Mouse (Mus musculus): Measurements from ENCODE around the gene Grhl3. TPM values are rescaled to one million over a fixed set of nuclear protein-coding genes. Genes with fewer than 3 reads are reported as not detected.

Grhl3 gene
- polyA plus RNA-seq, 1 experiment from 2014 or later, result 0.99 TPM

GRCm38 (mm10) chr4:135544284-135544683 is 29.1 kb downstream of the Grhl3 start:
- Histone ChIP-seq H3K27me3 (ENCODE audit: control insufficient read depth, insufficient read depth, low read length) (no peaks in the 10 kb centered on the region), H3K9me3 (ENCODE audit: control insufficient read depth, low read length) (no peaks in the 10 kb centered on the region), H3K9ac (replicated peaks; ENCODE audit: low read depth, low read length) (no peak overlapping the region), H3K27ac (ENCODE audit: low read depth, low read length) (no peak overlapping the region), H3K4me3 (ENCODE audit: low read depth, low read length) (no peak overlapping the region), H3K4me1 (ENCODE audit: control insufficient read depth, insufficient read depth, low read length) (peaks cover 11% of the 10 kb centered on the region; the same call in 1 of the 2 replicates), H3K36me3 (ENCODE audit: control insufficient read depth, insufficient read depth, low read length) (no peaks in the 10 kb centered on the region), H3K4me2 (ENCODE audit: low read depth, low read length) (no peak overlapping the region)
- WGBS, result 87% methylated on average over 2 of the region's 2 CpGs
- ATAC-seq (ENCODE audit: low read depth), result no peak

- peak overlapping the region; percentile 50; the same call in 1 of the 2 replicates for H3K27ac ChIP-seq (ENCODE audit: low read depth, low read length)
- H3K4me2 ChIP-seq (ENCODE audit: low read depth, low read length), result no peak overlapping the region
- 37% methylated on average over 9 of the region's 9 CpGs for WGBS
- H3K9me3 ChIP-seq (ENCODE audit: control insufficient read depth, low read length), result no peaks in the 10 kb centered on the region
- ATAC-seq (ENCODE audit: low read depth), result peak; percentile 69; the same call in 1 of the 2 replicates
- H3K4me1 ChIP-seq (ENCODE audit: control insufficient read depth, insufficient read depth, low read length), result peaks cover 1% of the 10 kb centered on the region; the same call in 1 of the 2 replicates
- no peaks in the 10 kb centered on the region for H3K27me3 ChIP-seq (ENCODE audit: control insufficient read depth, insufficient read depth, low read length)
- H3K36me3 ChIP-seq (ENCODE audit: control insufficient read depth, insufficient read depth, low read length), result no peaks in the 10 kb centered on the region
- H3K4me3 ChIP-seq (ENCODE audit: low read depth, low read length), result no peak overlapping the region
- no peak overlapping the region for H3K9ac ChIP-seq (replicated peaks; ENCODE audit: low read depth, low read length)
Measured at GRCm38 (mm10) chr4:135540057-135540456, 33.4 kb downstream of the Grhl3 start.

GRCm38 (mm10) chr4:135539056-135539455 is 34.4 kb downstream of the Grhl3 start:
- H3K9me3 ChIP-seq (ENCODE audit: control insufficient read depth, low read length), result no peaks in the 10 kb centered on the region

GRCm38 (mm10) chr4:135535021-135535420 is 38.4 kb downstream of the Grhl3 start:
- no peaks in the 10 kb centered on the region for H3K27me3 ChIP-seq (ENCODE audit: control insufficient read depth, insufficient read depth, low read length)
- no peaks in the 10 kb centered on the region for H3K9me3 ChIP-seq (ENCODE audit: control insufficient read depth, low read length)
- no peaks in the 10 kb centered on the region for H3K36me3 ChIP-seq (ENCODE audit: control insufficient read depth, insufficient read depth, low read length)
- H3K4me1 ChIP-seq (ENCODE audit: control insufficient read depth, insufficient read depth, low read length), result no peaks in the 10 kb centered on the region; the same call in 1 of the 2 replicates
- ATAC-seq (ENCODE audit: low read depth), result no peak
- no peak overlapping the region for H3K4me2 ChIP-seq (ENCODE audit: low read depth, low read length)
- 98% methylated on average over 3 of the region's 3 CpGs for WGBS
- H3K9ac ChIP-seq (replicated peaks; ENCODE audit: low read depth, low read length), result no peak overlapping the region
- no peak overlapping the region for H3K4me3 ChIP-seq (ENCODE audit: low read depth, low read length)
- H3K27ac ChIP-seq (ENCODE audit: low read depth, low read length), result no peak overlapping the region

More at GRCm38 (mm10) chr4:135539056-135539455, 34.4 kb downstream of the Grhl3 start:
- WGBS, result 82% methylated on average over 12 of the region's 12 CpGs
- Histone ChIP-seq H3K36me3 (ENCODE audit: control insufficient read depth, insufficient read depth, low read length) (no peaks in the 10 kb centered on the region), H3K4me1 (ENCODE audit: control insufficient read depth, insufficient read depth, low read length) (no peaks in the 10 kb centered on the region), H3K27me3 (ENCODE audit: control insufficient read depth, insufficient read depth, low read length) (no peaks in the 10 kb centered on the region), H3K4me2 (ENCODE audit: low read depth, low read length) (no peak overlapping the region), H3K27ac (ENCODE audit: low read depth, low read length) (no peak overlapping the region), H3K4me3 (ENCODE audit: low read depth, low read length) (no peak overlapping the region), H3K9ac (replicated peaks; ENCODE audit: low read depth, low read length) (no peak overlapping the region)
- no peak for ATAC-seq (ENCODE audit: low read depth)

GRCm38 (mm10) chr4:135533001-135533400 is 40.4 kb downstream of the Grhl3 start:
- no peak overlapping the region for H3K4me3 ChIP-seq (ENCODE audit: low read depth, low read length)
- H3K27ac ChIP-seq (ENCODE audit: low read depth, low read length), result no peak overlapping the region
- H3K4me1 ChIP-seq (ENCODE audit: control insufficient read depth, insufficient read depth, low read length), result no peaks in the 10 kb centered on the region; the same call in 1 of the 2 replicates
- WGBS, result 76% methylated on average over 6 of the region's 6 CpGs
- no peak overlapping the region for H3K9ac ChIP-seq (replicated peaks; ENCODE audit: low read depth, low read length)
- no peak overlapping the region for H3K4me2 ChIP-seq (ENCODE audit: low read depth, low read length)
- no peak for ATAC-seq (ENCODE audit: low read depth)
- H3K36me3 ChIP-seq (ENCODE audit: control insufficient read depth, insufficient read depth, low read length), result no peaks in the 10 kb centered on the region
- no peaks in the 10 kb centered on the region for H3K27me3 ChIP-seq (ENCODE audit: control insufficient read depth, insufficient read depth, low read length)
- no peaks in the 10 kb centered on the region for H3K9me3 ChIP-seq (ENCODE audit: control insufficient read depth, low read length)

- Histone ChIP-seq H3K4me1 (ENCODE audit: control insufficient read depth, insufficient read depth, low read length) (no peaks in the 10 kb centered on the region; the same call in 1 of the 2 replicates), H3K9me3 (ENCODE audit: control insufficient read depth, low read length) (no peaks in the 10 kb centered on the region), H3K4me3 (ENCODE audit: low read depth, low read length) (no peak overlapping the region), H3K27ac (ENCODE audit: low read depth, low read length) (no peak overlapping the region), H3K27me3 (ENCODE audit: control insufficient read depth, insufficient read depth, low read length) (no peaks in the 10 kb centered on the region), H3K9ac (replicated peaks; ENCODE audit: low read depth, low read length) (no peak overlapping the region), H3K36me3 (ENCODE audit: control insufficient read depth, insufficient read depth, low read length) (no peaks in the 10 kb centered on the region), H3K4me2 (ENCODE audit: low read depth, low read length) (no peak overlapping the region)
- WGBS, result 45% methylated on average over 9 of the region's 9 CpGs
- no peak for ATAC-seq (ENCODE audit: low read depth)
Measured at GRCm38 (mm10) chr4:135531771-135532613, 41.4 kb downstream of the Grhl3 start.

- Histone ChIP-seq H3K9ac (replicated peaks; ENCODE audit: low read depth, low read length) (no peak overlapping the region), H3K4me1 (ENCODE audit: control insufficient read depth, insufficient read depth, low read length) (no peaks in the 10 kb centered on the region; the same call in 1 of the 2 replicates), H3K27me3 (ENCODE audit: control insufficient read depth, insufficient read depth, low read length) (no peaks in the 10 kb centered on the region), H3K27ac (ENCODE audit: low read depth, low read length) (no peak overlapping the region; the same call in 1 of the 2 replicates), H3K9me3 (ENCODE audit: control insufficient read depth, low read length) (no peaks in the 10 kb centered on the region), H3K4me2 (ENCODE audit: low read depth, low read length) (no peak overlapping the region), H3K36me3 (ENCODE audit: control insufficient read depth, insufficient read depth, low read length) (no peaks in the 10 kb centered on the region), H3K4me3 (ENCODE audit: low read depth, low read length) (no peak overlapping the region)
- WGBS, result 77% methylated on average over 9 of the region's 9 CpGs
- ATAC-seq (ENCODE audit: low read depth), result no peak
Measured at GRCm38 (mm10) chr4:135531236-135531635, 42.2 kb downstream of the Grhl3 start.

GRCm38 (mm10) chr4:135530270-135530669 is 43.2 kb downstream of the Grhl3 start:
- H3K4me3 ChIP-seq (ENCODE audit: low read depth, low read length), result no peak overlapping the region
- H3K9me3 ChIP-seq (ENCODE audit: control insufficient read depth, low read length), result no peaks in the 10 kb centered on the region

GRCm38 (mm10) chr4:135526039-135526710 is 47.3 kb downstream of the Grhl3 start:
- no peaks in the 10 kb centered on the region for H3K27me3 ChIP-seq (ENCODE audit: control insufficient read depth, insufficient read depth, low read length)
- H3K4me1 ChIP-seq (ENCODE audit: control insufficient read depth, insufficient read depth, low read length), result no peaks in the 10 kb centered on the region; the same call in 1 of the 2 replicates
- H3K9ac ChIP-seq (replicated peaks; ENCODE audit: low read depth, low read length), result no peak overlapping the region; the same call in 1 of the 2 replicates
- no peak overlapping the region for H3K27ac ChIP-seq (ENCODE audit: low read depth, low read length)
- no peak overlapping the region for H3K4me3 ChIP-seq (ENCODE audit: low read depth, low read length)
- no peak overlapping the region for H3K4me2 ChIP-seq (ENCODE audit: low read depth, low read length)
- WGBS, result 19% methylated on average over 14 of the region's 14 CpGs
- ATAC-seq (ENCODE audit: low read depth), result peak; percentile 38; the same call in 1 of the 2 replicates
- H3K9me3 ChIP-seq (ENCODE audit: control insufficient read depth, low read length), result no peaks in the 10 kb centered on the region
- no peaks in the 10 kb centered on the region for H3K36me3 ChIP-seq (ENCODE audit: control insufficient read depth, insufficient read depth, low read length)

More at GRCm38 (mm10) chr4:135530270-135530669, 43.2 kb downstream of the Grhl3 start:
- Histone ChIP-seq H3K36me3 (ENCODE audit: control insufficient read depth, insufficient read depth, low read length) (no peaks in the 10 kb centered on the region), H3K27me3 (ENCODE audit: control insufficient read depth, insufficient read depth, low read length) (no peaks in the 10 kb centered on the region), H3K9ac (replicated peaks; ENCODE audit: low read depth, low read length) (no peak overlapping the region), H3K4me2 (ENCODE audit: low read depth, low read length) (no peak overlapping the region), H3K4me1 (ENCODE audit: control insufficient read depth, insufficient read depth, low read length) (no peaks in the 10 kb centered on the region; the same call in 1 of the 2 replicates), H3K27ac (ENCODE audit: low read depth, low read length) (no peak overlapping the region)
- ATAC-seq (ENCODE audit: low read depth), result no peak
- WGBS, result 63% methylated on average over 2 of the region's 2 CpGs
